Mouse (Mus musculus) layer of hippocampus, adult 2 months (tissue): ENCODE measurements around the gene Fmnl1. TPM values are rescaled to one million over a fixed set of nuclear protein-coding genes. Genes with fewer than 3 reads are reported as not detected.
"Not testable (repeated sequence)": the region's sequence is repeated elsewhere in the genome, so short reads cannot be mapped to it uniquely, and the experiment has no call there.

ENCODE experiments used
- DNase-seq, 2 experiments: peaks; one replicate each; pipeline ENCODE4 v3.0.0; 2022; ENCODE audit warnings: low spot score in 2 of 2
- H3K27ac ChIP-seq: fragments of 200-600 bp; 2 replicates; pipeline ENCODE4 v1.8.1; 2022
- H3K4me3 ChIP-seq: fragments of 200-600 bp; 2 replicates; pipeline ENCODE4 v1.8.1; 2022; ENCODE audit warnings: mild to moderate bottlenecking
- CTCF ChIP-seq: fragments of 200-600 bp; conservative IDR thresholded peaks from 2 replicates; pipeline ENCODE4 v1.8.1; 2022; ENCODE audit warnings: antibody characterized with exemption, mild to moderate bottlenecking, moderate library complexity
- total RNA-seq, 2 experiments: library from RNA; stranded (reverse); gene quantifications; 2 replicates each; pipeline ENCODE4 v1.2.3; 2021

The Fmnl1 gene
- total RNA-seq, 2 experiments from 2014 or later: 142 to 156 TPM

DNA sequence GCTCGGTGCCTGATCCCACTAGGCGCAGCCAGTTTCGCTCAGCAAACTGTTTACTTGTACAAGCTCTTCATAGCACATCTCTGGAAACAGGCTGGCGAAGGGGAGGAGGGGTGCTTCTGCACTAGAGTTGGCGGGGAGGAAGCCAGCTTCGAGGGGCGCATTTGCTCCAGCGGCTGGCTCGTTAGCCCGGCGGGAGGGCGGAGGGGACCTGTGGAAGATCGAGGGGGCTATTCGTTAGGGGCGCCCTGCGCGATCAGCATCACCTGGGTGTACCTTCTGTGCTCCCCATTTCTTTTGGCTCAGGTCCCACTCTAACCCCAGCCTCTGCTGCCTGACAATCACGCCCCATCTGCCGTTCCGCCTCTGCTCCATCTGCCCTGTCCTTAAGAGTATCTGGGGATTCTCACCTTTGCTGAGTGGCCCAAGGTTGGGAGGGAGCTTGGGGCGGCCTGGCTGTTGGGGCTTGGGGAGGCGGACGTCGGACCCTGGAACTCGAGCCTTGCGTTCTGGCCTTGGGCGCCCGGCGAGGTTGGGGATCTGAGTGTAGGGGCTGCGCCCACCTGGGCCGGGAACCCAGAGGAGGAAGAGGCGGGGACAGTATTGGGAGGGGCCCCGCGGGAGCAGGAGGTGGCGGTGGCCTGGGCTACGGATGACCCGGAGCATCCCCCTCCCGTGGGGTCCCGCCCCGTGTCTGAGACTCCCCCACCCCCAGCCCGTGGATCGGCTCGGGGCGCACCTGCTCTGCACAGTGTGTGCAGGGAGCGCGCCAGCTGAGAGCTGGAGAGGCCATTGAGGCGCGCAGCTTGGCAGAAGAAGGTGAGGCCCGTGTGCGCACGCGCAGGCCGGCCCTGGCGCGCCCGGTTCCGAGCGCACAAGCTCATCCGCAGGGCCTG is 28.2 kb downstream of the Fmnl1 start:
- Histone ChIP-seq H3K27ac (peak overlapping the region; percentile 96), H3K4me3 (peak overlapping the region; percentile 57)
- DNase-seq: peak; percentile 76 to 81
- no peak for TF ChIP-seq CTCF

DNA sequence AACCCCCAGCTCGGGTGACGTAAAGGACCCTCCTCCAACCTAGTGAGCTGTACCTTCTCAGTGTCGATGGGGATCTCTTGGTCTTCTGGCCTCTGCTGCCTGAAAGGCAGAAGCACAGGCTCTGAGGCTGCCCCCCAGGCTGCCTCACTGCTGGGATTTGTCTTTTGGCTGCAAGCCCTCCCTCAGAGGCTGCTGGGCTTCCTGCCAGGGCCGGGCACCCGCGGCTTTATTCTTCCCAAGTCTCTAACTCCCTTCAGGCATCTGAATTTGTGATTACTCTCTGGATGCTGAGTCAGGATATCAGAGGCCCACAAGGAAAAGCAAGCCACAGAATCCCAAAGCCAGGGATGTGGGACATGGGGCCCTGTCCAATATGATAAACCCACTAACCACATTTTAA is 30.8 kb downstream of the Fmnl1 start:
- peak; percentile 35 for TF ChIP-seq CTCF
- Histone ChIP-seq H3K4me3 (no peak overlapping the region), H3K27ac (peak overlapping the region; percentile 82)
- DNase-seq: peak; percentile 73 to 75

DNA sequence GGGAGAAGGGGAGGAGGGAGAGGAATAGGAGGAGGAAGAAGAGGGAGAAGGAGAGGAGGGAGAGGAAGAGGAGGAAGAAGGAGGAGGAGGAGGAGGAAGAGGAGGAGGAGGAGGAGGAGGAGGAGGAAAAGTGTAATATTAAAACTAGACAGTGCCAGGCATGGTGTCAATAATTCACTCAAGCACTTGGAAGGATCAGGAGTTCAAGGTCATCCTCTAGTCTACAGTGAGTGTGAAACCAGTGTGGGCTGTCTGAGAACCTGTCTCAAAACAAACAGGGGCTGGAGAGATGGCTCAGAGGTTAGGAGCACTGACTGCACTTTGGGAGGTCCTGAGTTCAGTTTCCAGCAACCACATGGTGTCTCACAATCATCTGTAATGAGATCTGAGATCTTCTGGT is 31.5 kb downstream of the Fmnl1 start:
- DNase-seq: no peak
- Histone ChIP-seq H3K4me3 (no peak overlapping the region), H3K27ac (no peak overlapping the region)
- TF ChIP-seq CTCF: no peak

GRCm38 (mm10) chr11:103206203-103206602 is 35.3 kb downstream of the Fmnl1 start:
- TF ChIP-seq CTCF: no peak
- H3K27ac ChIP-seq: 0 out of 2 replicates have a peak overlapping the region, but pooled peaks have one; percentile 56
- no peak overlapping the region for H3K4me3 ChIP-seq
- peak in 1 of 2 experiments; percentile 62 for DNase-seq

DNA sequence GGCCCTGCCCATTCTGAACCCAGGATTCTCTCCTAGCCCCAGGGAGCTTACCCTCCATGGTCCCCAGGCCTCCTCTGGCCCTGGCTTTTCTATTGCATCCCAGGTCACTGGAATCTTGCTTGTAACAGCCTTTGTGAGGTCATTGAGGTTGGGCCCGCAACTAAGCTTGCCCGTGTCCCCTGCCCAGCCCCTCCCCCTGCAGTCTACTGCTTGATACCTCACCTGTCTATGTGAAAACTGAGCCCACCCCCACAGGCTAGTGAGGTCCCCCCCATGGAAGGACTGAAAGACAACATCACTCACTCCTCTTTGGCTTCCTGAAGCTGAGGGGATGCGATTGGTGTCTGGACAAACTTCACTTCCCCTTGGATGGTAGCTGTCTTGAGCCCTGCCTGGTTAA is 37.6 kb downstream of the Fmnl1 start, which contains the start of gene 1700023F06Rik:
1700023F06Rik (minus strand) TSS at position 101 of the 400 bp plus-strand sequence.
- Histone ChIP-seq H3K27ac (no peak within 1 kb of the TSS), H3K4me3 (no peak within 1 kb of the TSS)
- TF ChIP-seq CTCF: no peak
- no peak for DNase-seq

- DNase-seq: no peak
- Histone ChIP-seq H3K4me3 (no peak overlapping the region), H3K27ac (no peak overlapping the region)
- TF ChIP-seq CTCF: no peak
Measured at GRCm38 (mm10) chr11:103210291-103210690, 39.4 kb downstream of the Fmnl1 start.

GRCm38 (mm10) chr11:103213712-103214111 is 42.8 kb downstream of the Fmnl1 start:
- DNase-seq: no peak
- TF ChIP-seq CTCF: peak; percentile 60
- H3K27ac ChIP-seq: no peak overlapping the region
- H3K4me3 ChIP-seq: no peak overlapping the region

DNA sequence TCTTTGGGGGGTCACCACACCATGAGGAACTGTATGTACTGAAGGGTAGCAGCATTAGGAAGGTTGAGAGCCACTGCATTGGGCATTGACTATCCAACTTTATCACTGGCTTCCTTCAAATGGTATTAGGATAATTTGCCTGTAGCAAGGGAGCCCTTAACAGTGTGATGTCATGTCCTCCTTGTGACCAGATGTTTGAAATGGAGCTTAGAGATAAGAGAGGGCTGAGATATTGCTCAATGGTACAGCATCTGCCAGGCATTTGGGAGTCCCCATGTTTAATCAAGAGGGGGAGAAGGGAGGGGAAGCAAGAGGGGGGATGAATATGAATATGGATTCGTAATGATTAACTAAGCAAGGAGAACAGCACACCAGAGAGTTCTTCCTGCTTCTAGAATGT is 44.4 kb downstream of the Fmnl1 start:
- Histone ChIP-seq H3K27ac (no peak overlapping the region), H3K4me3 (no peak overlapping the region)
- DNase-seq: no peak
- no peak for TF ChIP-seq CTCF

DNA sequence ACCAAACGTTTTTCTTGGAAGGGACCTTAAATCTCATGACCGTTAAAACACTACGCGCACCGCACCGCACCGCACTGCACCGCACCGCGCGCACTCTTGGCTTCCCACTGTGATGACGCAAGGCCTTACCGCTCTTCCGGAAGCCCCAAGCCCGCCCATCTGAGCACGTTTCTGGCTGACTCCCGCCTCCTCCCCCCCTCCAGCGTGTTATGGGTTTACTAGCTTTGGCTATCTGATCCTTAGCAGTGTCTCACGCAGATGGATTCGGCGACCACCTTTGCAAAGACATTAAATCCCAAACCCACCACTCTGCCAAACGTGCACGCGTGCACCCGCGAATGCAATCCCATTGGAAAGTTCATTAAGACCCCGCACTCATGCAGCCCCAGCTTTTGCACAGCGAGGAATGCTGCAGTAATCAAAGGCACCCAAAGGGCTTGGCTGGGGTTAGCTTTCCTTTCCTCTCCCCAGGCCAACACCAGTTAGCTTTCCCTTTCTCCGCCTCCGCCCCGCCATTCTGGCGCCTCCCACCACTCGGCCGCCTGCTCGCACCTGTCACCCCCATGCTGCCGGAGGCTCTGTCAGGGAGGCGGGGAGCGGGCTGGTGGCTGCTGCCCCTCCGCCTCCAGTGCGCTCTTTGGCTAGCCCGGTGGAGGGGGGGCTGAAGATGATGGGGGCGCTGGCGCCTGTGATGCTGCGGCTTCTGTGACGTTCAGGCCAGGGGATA is 47.0 kb downstream of the Fmnl1 start, which contains the start of gene Spata32:
Spata32 (minus strand) TSS at position 643 of the 727 bp plus-strand sequence.
- TF ChIP-seq CTCF: 0 out of 2 replicates have a peak, but pooled peaks have one; percentile 3
- Histone ChIP-seq H3K27ac (peak within 1 kb of the TSS; percentile 93), H3K4me3 (peak within 1 kb of the TSS; percentile 71)
- DNase-seq: peak; percentile 63 to 67

- TF ChIP-seq CTCF: no peak
- H3K4me3 ChIP-seq: peak overlapping the region; percentile 71
- DNase-seq: no peak
- H3K27ac ChIP-seq: peak overlapping the region; percentile 93
Measured at GRCm38 (mm10) chr11:103218517-103218901, 47.6 kb downstream of the Fmnl1 start.

DNA sequence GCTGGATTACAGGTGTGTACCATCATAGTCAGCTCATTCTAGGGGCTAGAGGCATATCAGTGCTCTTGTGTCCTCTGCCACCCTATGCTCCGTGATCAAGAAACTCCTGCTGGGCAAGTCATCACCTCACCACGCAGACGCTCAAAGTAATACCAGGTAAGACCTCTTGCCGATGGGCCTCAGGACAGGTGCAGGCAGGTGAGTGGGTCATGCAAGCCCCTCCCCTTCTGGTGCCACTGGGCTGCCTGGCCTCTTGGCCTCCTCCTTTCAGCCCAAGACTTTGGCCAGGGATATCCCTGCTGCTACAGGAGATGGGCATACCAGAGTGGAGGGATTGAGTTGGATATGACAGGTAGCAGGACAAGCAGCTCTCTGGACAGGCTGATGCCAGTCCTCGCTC is 48.4 kb downstream of the Fmnl1 start:
- no peak overlapping the region for H3K4me3 ChIP-seq
- no peak overlapping the region for H3K27ac ChIP-seq
- DNase-seq: no peak
- no peak for TF ChIP-seq CTCF

DNA sequence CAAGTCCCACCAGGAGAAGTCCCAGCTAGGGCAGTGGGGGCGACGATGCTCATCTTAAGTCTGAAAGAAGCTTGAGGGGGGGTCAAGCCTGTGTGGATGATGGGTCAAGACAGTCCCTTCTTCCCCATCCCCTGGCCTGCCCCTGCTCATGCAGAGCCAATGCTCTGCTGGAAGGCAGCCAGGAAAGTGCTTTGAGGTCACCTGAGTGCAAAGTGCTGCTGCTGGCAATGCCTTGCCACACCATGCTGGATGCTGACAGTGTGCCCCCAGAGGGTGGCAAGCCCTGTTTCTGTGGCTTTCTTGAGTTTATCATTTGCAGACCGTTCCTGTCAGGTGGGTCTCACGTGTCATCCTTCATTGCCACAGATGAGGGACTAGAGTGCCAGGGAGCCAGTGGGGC is 49.1 kb downstream of the Fmnl1 start:
- no peak for TF ChIP-seq CTCF

DNA sequence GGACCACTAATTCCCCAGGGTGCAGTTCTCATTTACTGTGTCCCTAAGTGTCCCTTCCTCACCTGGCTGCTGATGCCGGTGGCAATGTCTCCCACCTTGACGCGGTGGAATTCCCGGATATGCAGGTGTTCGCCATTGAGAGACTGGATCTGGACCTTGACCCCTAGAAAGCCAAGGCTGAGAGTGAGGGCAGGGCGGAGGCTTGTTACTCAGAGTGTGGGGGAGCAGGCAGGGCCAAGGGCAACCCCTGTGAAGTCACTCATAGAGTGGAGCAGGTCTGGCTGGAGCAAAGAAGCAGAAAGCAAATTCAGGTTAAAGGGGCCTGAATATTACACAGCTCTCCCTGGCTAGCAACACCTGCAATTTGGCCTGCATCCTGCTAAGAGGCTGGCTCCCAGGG is 50.5 kb downstream of the Fmnl1 start:
- H3K4me3 ChIP-seq: no peak overlapping the region
- TF ChIP-seq CTCF: no peak
- no peak overlapping the region for H3K27ac ChIP-seq
- no peak for DNase-seq

More for the DNA sequence above, 49.1 kb downstream of the Fmnl1 start:
- H3K4me3 ChIP-seq: no peak overlapping the region
- H3K27ac ChIP-seq: no peak overlapping the region
- DNase-seq: no peak

GRCm38 (mm10) chr11:103222718-103223117 is 51.8 kb downstream of the Fmnl1 start:
- not testable (repeated sequence) for H3K27ac ChIP-seq, H3K4me3 ChIP-seq, DNase-seq
